ENCODE assay signal across 8 mouse cellular contexts in genomic region chr13:48513003-48513929, GRCm38 (mm10). TPM values are rescaled to one million over a fixed set of nuclear protein-coding genes. Genes with fewer than 3 reads are reported as not detected.
DNase-seq lines count a peak whose midpoint lies in the region; ATAC-seq and TF ChIP-seq lines count a peak whose summit lies in the region.

Zfp169 (minus strand) TSS chr13:48513451.
A830005F24Rik (plus strand) TSS chr13:48513570.

- no peaks in the 10 kb centered on the region; the same call in 1 of the 2 replicates for H3K4me1 ChIP-seq in hindbrain, postnatal 0 days (ENCODE audit: insufficient read depth, low read length)

- no peaks in the 10 kb centered on the region for H3K27me3 ChIP-seq in hindbrain, postnatal 0 days (ENCODE audit: insufficient read depth, low read length)

- peak; percentile 68 for DNase-seq in WW6 (ENCODE audit: low read depth, low spot score)
- DNase-seq in cerebellum, postnatal 36 days, result peak; percentile 88 to 89
- DNase-seq in gastrocnemius, adult 18-20 months (ENCODE audit: low spot score), result peak; percentile 83
- peak; percentile 95 for DNase-seq in hindbrain, postnatal 0 days (ENCODE audit: low spot score)
- DNase-seq in left cerebral cortex, adult 2 months (ENCODE audit: extremely low spot score in 1 of 2, low spot score in 2 of 2), result peak; percentile 83 to 89
- DNase-seq in right cerebral cortex, adult 2 months (ENCODE audit: low spot score in 2 of 2), result peak; percentile 90 to 92
- peak; percentile 60 to 83 for DNase-seq in urinary bladder, postnatal 36 days (ENCODE audit: low spot score in 2 of 2)

- intact Hi-C loops in left cerebral cortex, adult 2 months (cut with DNase I), result no loop called here

- H3K4me3 ChIP-seq in hindbrain, postnatal 0 days (ENCODE audit: low read length), result peak within 1 kb of the TSS; percentile 70
- peak within 1 kb of the TSS; percentile 95 for H3K4me3 ChIP-seq in left cerebral cortex, adult 2 months

- H3K9ac ChIP-seq in hindbrain, postnatal 0 days (replicated peaks; ENCODE audit: low read length), result peak within 1 kb of the TSS; percentile 80

- H3K4me2 ChIP-seq in hindbrain, postnatal 0 days (ENCODE audit: low read depth, low read length), result peak within 1 kb of the TSS; percentile 71

- no peaks in the 10 kb centered on the region for H3K9me3 ChIP-seq in hindbrain, postnatal 0 days (ENCODE audit: low read length)

- ATAC-seq in hindbrain, postnatal 0 days, result peak; percentile 99
- ATAC-seq in megakaryocyte, adult 5-6 weeks (ENCODE audit: poor library complexity, severe bottlenecking), result peak; percentile 100

- no peaks in the 10 kb centered on the region for H3K36me3 ChIP-seq in hindbrain, postnatal 0 days (ENCODE audit: insufficient read depth, low read length)

- peak within 1 kb of the TSS; percentile 68 for H3K27ac ChIP-seq in hindbrain, postnatal 0 days
- H3K27ac ChIP-seq in left cerebral cortex, adult 2 months, result peak within 1 kb of the TSS; percentile 91

- peak; percentile 34 for TF ChIP-seq CTCF in hindbrain, postnatal 0 days (IDR thresholded peaks at IDR 0.05; ENCODE audit: low read depth)
- no peak; the same call in 1 of the 2 replicates for TF ChIP-seq CTCF in left cerebral cortex, adult 2 months (IDR thresholded peaks at IDR 0.05)

- WGBS in hindbrain, postnatal 0 days, result 2% methylated on average over 34 of the region's 34 CpGs

RNA-seq across cellular contexts. Expression of gene Zfp169, which starts in this region (rescaled TPM):
- 1 to 10 TPM; 3.1 to 4.0 TPM for total RNA-seq in gastrocnemius, adult 18-20 months (2021)
- total RNA-seq in hindbrain, postnatal 0 days (2014; rRNA removed), result 19.3 and 23.9 TPM in 2 replicates
- polyA plus RNA-seq in hindbrain, postnatal 0 days (2015; fragmentation: Nextera tagmentation; extraction: Ambion mirVana), result 2.8 TPM in 2 replicates
- 10 to 100 TPM; 24.2 to 28.5 TPM for total RNA-seq in left cerebral cortex, adult 2 months (2021)
- total RNA-seq in megakaryocyte, adult 5-6 weeks (2015), result 8.1 and 10.7 TPM in 2 replicates
- 10.0 and 11.1 TPM in 2 replicates for total RNA-seq in megakaryocyte, adult 5-6 weeks (2017)

RNA-seq across cellular contexts. Expression of gene A830005F24Rik, which starts in this region (rescaled TPM):
- total RNA-seq in gastrocnemius, adult 18-20 months (2021), result under 1 TPM; 0.31 to 0.41 TPM
- 2.2 TPM in 1 of 2 replicates, not detected in the other for total RNA-seq in hindbrain, postnatal 0 days (2014; rRNA removed)
- polyA plus RNA-seq in hindbrain, postnatal 0 days (2015; fragmentation: Nextera tagmentation; extraction: Ambion mirVana), result 1.6 and 1.9 TPM in 2 replicates
- 1 to 10 TPM; 1.5 to 2.8 TPM for total RNA-seq in left cerebral cortex, adult 2 months (2021)
- not detected in 2 replicates for total RNA-seq in megakaryocyte, adult 5-6 weeks (2015)
- total RNA-seq in megakaryocyte, adult 5-6 weeks (2017), result not detected in 2 replicates

Comparison
In these comparisons a context has a peak if more than half of its experiments do, and no peak if none do; other contexts are left out.
1. Peak in every context shown above with its lines: DNase-seq, ATAC-seq, H3K4me3 ChIP-seq and H3K27ac ChIP-seq.